Mouse (Mus musculus): ENCODE results near the gene Gm28041.
"Not testable (repeated sequence)": the region's sequence is repeated elsewhere in the genome, so short reads cannot be mapped to it uniquely, and the experiment has no call there.

Gm28041 gene

GRCm38 (mm10) chr13:67375050-67375911, at the start of gene Gm28041, which contains the start of gene Zfp456:
Gm28041 (minus strand) TSS chr13:67375733.
Zfp456 (minus strand) TSS chr13:67375810.
- peak; percentile 70 for DNase-seq

GRCm38 (mm10) chr13:67422532-67422931, 47.0 kb upstream of the Gm28041 start:
- DNase-seq = not testable (repeated sequence)

GRCm38 (mm10) chr13:67421207-67421857, 45.8 kb upstream of the Gm28041 start, which contains the start of gene Zfp459:
Zfp459 (minus strand) TSS chr13:67421418.
- DNase-seq = peak; percentile 44

GRCm38 (mm10) chr13:67420558-67421206, 45.1 kb upstream of the Gm28041 start:
- peak; percentile 5 for DNase-seq

- DNase-seq = no peak
These were observed 41.3 kb upstream of the Gm28041 start for GRCm38 (mm10) chr13:67416811-67417210.

GRCm38 (mm10) chr13:67415759-67416158, 40.2 kb upstream of the Gm28041 start:
- DNase-seq = no peak

GRCm38 (mm10) chr13:67413634-67414033, 38.1 kb upstream of the Gm28041 start:
- DNase-seq = not testable (repeated sequence)

GRCm38 (mm10) chr13:67399183-67399903, 23.8 kb upstream of the Gm28041 start, which contains the start of gene Zfp429:
Zfp429 (minus strand) TSS chr13:67399819.
- DNase-seq = peak; percentile 74

- not testable (repeated sequence) for DNase-seq
These were observed 722 bp upstream of the Gm28041 start for GRCm38 (mm10) chr13:67376255-67376654.

- peak; percentile 90 for DNase-seq
These were observed 15.3 kb downstream of the Gm28041 start, which contains the start of the genes Gm28044 and Zfp953 for GRCm38 (mm10) chr13:67360131-67360744. Gm28044 (minus strand) TSS chr13:67360536. Zfp953 (minus strand) TSS chr13:67360605.

GRCm38 (mm10) chr13:67351854-67352253, 23.7 kb downstream of the Gm28041 start:
- no peak for DNase-seq

- no peak for DNase-seq
These were observed 32.1 kb downstream of the Gm28041 start for GRCm38 (mm10) chr13:67343422-67343821.

- DNase-seq = no peak
These were observed 42.7 kb downstream of the Gm28041 start for GRCm38 (mm10) chr13:67332877-67333276.

- DNase-seq = peak; percentile 88
These were observed 43.4 kb downstream of the Gm28041 start, which contains the start of gene Zfp595 for GRCm38 (mm10) chr13:67332019-67332724. Zfp595 (minus strand) TSS chr13:67332570.

GRCm38 (mm10) chr13:67306718-67307117, 68.8 kb downstream of the Gm28041 start:
- no peak for DNase-seq

GRCm38 (mm10) chr13:67305822-67306672, 69.5 kb downstream of the Gm28041 start, which contains the start of gene Zfp457:
Zfp457 (minus strand) TSS chr13:67306485.
- peak; percentile 93 for DNase-seq
